Mouse (Mus musculus) erythroblast, embryonic 14.5 days (primary cell): Measurements from ENCODE around the gene Ddx6.

Source experiments
- GATA1 ChIP-seq: IDR thresholded peaks from 2 replicates; pipeline ENCODE4 v1.6.1; 2012; ENCODE audit warnings: low read length, inconsistent platforms, mixed read lengths
- TAL1 ChIP-seq: IDR thresholded peaks from 3 replicates; pipeline ENCODE4 v1.6.1; 2012; ENCODE audit warnings: low read length, inconsistent platforms, mixed read lengths

DNA sequence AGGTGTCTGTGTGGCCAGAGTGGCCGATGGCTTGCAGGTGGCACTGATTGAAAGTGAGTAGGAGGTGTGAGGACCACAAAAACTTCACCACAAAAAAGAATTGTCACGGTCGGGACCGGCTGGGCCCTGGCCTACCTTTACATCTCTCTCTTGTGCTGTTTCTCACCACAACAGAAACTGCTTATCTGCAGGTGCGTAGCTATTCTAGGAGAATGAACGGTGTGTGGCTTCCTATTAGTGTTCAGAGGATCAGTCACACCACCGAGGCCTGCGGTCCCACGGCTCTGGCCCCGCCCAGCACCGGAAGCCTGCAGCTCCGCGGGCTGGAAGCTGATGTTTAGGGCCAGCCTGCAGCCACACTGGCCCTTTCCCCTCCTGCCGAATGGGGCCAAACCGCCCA, 41.2 kb downstream of the Ddx6 start:
- TF ChIP-seq GATA1, result no peak
- no peak for TF ChIP-seq TAL1
